Mouse (Mus musculus) thymus, postnatal 0 days (tissue): ENCODE data around the gene Fam162b. TPM values are rescaled to one million over a fixed set of nuclear protein-coding genes. Genes with fewer than 3 reads are reported as not detected.

Experiments used
- DNase-seq: peaks from one replicate; pipeline ENCODE4 v3.0.0-alpha.2; 2015; ENCODE audit warnings: low spot score
- polyA plus RNA-seq: library from polyadenylated mRNA; unstranded; fragments of >200 nt; fragmentation: Nextera tagmentation; extraction: Ambion mirVana; gene quantifications from 2 replicates; pipeline ENCODE4 v1.2.1, GENCODE M21; 2015

Gene Fam162b
- polyA plus RNA-seq, result 0.35 and 0.60 TPM in 2 replicates

DNA sequence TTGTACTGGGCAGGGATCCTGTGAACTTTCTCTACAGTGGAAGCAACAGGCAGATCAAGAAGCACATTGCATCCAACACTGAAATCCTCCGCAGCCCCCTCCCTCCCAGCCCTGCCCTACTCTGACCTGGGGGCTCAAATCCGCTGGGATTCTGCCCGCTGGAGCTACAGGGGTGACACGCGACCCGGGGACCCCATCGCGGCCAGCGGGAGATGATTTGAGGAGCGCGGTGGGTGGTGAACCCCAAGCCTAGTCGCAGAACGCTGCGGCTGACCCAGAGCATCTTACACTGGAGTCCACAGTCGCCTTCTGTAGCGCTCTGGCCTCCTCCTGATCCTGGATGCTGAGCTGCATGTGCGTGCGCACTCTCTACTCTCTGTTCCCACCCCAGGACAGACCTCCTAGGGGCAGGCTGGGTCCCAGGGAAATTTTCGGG, at the start of gene Fam162b:
Gene Fam162b (minus strand): TSS at position 379 of the 436 bp plus-strand sequence.
- DNase-seq, result no peak

GRCm38 (mm10) chr10:51631411-51632136, 41.3 kb upstream of the Fam162b start, which contains the start of gene Gprc6a:
Gene Gprc6a, minus strand, starts transcription at chr10:51631461.
- no peak for DNase-seq

DNA sequence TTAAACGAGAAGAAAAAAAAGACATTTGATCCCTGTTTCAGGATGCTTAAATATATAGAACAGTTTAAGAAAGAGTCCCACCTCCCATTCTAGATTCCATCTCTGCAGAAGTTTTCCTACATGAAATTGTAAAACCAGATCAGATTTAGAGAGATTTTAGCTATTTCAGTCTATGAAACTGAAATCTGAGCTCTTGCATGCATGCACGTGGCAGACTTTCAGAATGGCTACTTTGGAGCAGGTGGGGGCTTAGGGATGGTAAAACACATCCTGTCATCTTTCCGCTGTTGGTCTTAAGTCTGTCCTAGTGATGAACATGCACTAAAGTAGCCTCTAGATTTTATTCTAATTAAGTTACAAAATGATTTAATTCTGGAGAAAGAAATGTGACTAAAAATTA, 30.9 kb upstream of the Fam162b start:
- no peak for DNase-seq

DNA sequence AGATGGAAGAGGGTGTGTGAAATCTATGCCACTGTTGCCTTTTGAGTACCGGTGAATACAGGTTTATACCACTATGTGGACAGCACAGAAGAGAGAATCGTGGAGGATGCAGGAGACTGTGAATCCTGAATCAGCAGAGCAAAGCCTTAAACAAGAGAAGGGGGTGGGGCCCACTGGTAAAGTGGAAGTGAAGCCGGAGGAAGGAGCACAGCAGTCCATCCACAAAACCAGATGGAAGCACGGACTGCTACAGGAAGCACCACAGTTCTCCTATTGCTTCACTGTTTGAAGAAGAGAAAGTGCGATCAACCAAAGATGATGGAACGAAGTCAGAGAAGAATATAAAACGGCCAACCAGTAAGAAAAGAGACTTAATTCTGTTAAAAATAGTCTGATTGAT, 29.8 kb upstream of the Fam162b start:
- DNase-seq, result no peak

GRCm38 (mm10) chr10:51618538-51618937, 28.2 kb upstream of the Fam162b start:
- no peak for DNase-seq

- no peak for DNase-seq
Observed at GRCm38 (mm10) chr10:51614826-51615590, 24.7 kb upstream of the Fam162b start.

DNA sequence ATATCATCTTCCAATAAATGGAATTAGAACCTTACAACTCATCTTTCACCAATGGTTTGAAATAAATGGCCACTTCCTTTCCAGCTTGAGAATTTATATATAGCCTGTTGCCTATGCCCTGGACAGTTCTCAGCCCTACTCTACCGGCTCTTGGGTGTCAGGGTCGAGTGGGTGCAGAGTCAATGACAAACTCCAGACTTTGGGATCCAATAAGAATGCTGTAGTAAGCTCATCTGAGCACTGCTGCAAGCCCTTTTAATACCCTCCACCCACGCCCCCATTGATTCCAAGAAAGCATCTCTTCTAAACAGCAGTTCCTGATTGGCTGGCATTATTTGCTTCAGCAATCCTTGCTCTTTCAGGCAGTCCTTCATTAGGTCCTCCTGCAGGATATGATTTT, 23.1 kb upstream of the Fam162b start:
- no peak for DNase-seq

DNA sequence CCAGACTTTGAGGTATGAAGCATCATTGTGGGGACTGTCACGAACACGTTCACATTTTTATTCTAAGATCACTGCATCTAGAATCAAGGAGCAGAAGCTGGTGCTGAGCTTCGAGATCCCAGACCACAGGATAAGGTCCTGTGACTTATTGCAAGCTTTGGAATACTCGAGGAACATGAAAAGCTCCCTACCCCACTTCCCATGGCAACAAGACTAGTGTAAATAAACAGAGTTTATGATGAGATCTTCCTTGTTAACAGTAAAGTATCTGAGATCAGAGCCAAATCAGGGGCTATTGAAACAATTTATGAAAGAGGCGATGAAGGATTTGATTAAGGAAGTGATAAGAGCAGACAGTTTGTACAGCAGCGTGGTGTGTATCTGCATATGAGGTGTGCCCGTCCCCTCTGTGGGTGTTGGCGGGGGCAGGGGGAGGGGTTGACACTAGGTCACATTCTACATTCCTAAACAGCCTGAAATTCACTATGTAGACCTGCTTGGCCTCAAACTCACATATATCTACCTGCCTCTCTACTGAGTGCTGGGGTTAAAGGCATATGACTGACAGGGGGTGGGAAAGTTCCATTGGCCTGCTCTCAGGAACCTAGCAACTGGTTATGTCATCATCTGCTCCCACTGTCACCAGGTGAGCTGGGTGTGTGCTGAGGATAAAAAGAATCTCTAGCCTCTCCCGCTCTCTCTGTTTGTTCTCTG, 21.8 kb upstream of the Fam162b start:
- no peak for DNase-seq

- no peak for DNase-seq
Observed at GRCm38 (mm10) chr10:51609741-51610425, 19.6 kb upstream of the Fam162b start.

DNA sequence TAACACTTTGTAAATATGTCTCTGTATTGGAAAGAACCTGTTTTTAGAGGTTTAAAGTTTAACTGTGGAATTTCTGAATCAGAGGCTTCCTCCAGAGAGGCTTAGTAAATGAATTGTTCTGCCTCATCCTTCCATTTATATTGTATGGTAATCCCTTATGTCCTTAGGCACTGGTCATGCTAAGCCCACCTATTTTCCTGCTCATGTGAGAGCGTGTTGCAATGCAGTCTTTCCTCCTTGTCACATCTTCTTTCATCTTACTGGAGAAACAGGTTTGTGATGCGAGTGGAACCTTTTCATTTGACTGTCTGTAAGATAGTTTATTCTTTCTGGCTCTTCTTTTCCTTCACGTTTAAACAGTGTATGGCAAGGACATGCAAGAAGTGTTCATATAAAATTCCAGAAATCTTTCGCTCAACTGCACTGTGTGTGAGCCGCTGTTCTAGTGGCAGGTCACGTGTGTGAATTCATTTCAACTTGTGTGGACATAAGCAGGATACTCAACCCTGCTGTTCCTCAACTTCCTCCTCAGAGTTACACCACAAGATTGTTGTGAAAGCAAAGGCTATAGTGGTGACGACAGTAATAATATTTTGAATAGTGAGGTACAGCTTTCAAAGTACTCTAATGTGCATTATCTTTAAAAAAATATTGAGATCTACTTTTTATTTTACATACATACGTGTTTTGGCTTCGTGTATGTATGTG, 6.8 kb upstream of the Fam162b start:
- no peak for DNase-seq

DNA sequence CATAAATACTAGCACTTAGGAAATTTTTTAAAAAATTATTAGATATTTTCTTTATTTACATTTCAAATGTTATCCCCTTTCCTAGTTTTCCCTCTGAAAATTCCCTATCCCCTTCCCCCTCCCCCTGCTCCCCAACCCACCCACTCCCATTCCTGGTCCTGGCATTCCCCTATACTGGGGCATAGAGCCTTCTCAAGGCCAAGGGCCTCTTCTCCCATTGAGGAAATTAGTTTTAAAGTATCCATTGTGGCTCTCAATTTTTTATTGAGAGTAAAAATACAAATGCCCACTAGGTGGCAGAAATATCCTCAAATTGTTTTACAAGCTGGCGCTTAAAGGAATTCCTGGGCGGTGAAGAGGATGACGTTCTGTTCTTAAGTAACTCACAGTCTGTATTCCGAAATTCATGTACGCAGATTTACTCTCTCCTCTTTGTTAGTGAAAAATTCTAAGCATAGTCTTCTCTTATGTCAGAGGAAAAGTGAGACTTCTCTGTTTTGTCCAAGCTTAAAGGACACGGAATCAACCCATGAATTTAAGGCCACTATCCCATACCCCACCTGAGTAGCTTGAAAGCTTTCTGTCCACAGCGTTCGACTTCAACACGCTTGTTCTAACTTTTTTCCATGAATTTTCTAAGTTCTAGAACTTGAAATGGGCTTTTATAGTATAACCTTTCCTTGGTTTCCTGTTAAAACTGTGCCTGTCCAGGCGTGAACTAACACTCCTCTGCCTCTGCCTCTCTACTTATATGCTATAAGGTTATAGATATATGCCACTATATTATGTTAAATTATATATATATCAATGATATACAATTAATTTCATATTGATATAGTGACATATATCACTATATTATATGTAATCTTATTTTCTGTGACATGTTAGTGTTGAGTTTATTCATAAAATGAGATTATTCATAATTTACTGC, 4.9 kb upstream of the Fam162b start:
- peak; percentile 2 for DNase-seq

DNA sequence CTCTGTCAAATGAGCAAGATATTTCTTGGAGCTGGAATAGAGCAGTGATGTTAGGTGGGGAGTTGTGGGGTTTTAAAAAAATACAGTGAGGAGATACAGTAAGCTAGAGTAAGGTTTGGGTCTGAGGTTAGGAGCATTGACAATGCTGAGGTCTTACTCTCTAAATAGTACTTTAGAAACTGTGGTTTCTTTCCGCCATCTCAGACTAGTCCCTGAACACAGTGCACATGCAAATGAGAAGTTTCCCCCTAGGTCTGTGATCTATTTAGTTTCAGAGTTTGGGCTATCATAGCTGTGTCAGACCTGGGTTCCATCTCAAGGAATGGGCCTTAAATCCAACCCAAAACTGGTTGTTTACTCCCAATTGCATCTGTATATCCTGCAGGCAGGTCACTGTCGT, 1.3 kb upstream of the Fam162b start:
- DNase-seq, result no peak

DNA sequence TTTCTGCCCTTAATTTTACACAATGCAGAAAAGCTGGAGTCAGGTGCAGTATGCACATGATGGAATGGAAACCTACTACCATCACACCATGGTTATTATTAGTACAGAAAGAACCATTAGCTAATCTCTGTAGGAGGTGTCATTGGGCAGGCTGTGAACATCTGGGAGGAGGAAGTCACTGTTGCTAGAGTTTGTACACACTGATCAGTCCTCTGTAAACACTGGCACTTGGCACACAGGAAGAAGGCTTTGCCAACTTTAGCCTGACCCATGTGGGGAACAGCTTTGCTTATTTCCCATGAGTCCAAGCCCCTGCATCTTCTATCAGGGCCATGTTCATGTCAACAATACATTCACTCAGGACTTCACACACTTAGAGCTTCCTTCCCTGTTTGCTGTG, 5.4 kb downstream of the Fam162b start:
- no peak for DNase-seq

DNA sequence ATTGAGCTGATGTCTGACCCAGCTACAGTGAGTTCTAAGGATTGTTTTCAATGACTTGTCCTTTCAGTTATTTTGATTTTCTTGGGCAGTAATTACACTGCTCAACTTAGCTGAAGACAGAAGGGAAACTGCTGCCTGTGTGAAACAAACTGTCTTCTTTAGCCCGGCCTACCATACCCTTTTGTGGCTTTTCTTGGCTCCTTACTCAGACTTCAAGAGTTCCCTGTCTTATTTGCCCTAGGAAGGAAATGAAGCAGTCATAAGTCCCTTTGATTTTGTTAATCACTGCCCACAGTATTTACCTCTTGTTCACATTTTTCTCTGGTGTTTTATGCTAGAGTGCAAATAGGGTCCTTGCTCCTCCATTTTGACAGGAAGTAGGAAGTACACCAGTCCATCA, 5.9 kb downstream of the Fam162b start:
- no peak for DNase-seq

- DNase-seq, result no peak
Observed at GRCm38 (mm10) chr10:51571225-51571996, 18.9 kb downstream of the Fam162b start.

DNA sequence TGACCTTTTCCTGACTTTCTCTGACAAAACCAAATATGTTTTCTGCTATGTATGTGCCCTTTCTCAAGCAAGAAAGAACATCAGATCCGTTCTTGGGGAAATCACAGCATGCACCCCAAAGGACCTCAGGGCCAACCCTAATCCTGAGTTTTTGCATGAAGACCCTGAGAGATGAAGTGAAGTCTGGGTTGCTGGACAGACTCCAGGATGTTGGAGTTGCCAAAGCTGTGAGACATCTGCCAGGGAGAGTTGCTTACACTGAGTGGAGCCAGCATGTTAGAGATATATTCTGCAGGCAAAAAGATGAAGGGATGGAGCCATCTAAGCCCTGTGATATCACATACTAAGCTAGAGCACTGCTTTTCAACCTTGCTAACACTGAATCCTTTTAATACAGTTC, 34.3 kb downstream of the Fam162b start:
- DNase-seq, result no peak

DNA sequence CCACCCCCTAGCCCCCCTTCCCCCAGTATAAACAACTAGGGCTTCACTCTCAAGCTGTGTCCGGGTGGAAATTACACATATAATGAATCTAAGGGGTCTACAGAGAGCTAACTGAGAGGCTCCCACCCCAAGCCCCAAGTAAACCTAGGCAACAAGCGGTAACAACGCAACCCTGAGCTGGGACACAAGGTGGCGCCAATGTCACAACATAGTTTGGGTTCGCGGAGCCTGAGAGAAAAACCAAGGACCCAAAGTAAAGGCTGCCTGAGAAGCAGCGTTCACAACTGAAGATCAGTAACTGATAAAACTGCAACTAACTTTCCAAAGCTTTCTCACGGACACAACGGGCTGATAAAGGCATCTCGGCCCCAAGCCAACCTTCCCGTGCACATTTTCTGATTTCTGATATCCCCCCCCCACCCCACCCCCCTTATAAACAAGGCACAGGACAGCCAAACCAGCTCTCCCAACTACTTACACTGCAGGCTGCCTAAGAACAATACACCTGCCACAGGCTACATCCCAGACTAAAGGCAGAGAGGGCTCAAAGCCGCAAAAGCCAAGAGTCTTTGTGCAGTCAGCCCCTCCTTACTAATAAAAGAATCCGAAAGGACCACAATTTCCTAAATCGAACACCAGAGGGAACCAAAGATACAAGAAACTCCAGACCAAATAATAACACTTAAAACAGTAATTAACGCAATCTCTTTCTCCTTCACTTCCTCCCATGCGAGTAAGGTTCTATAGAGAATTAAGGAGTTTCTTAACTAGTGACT, 36.8 kb downstream of the Fam162b start:
- DNase-seq, result peak; percentile 54
